Mouse (Mus musculus) C2C12 (cell line): ENCODE results near the gene Iqgap1.

Source experiments
- CTCF ChIP-seq: IDR thresholded peaks from one replicate; pipeline ENCODE4 v1.5.1; 2011; ENCODE audit not compliant: control insufficient read depth, insufficient read depth, insufficient read length
- MAX ChIP-seq: IDR thresholded peaks from one replicate; pipeline ENCODE4 v1.6.1; 2011; ENCODE audit warnings: mild to moderate bottlenecking, control low read depth
- MYOG ChIP-seq: IDR thresholded peaks from one replicate; pipeline ENCODE4 v1.6.1; 2011; ENCODE audit not compliant: control insufficient read depth, insufficient read length; ENCODE audit errors: extremely low read depth
- USF1 ChIP-seq: IDR thresholded peaks from one replicate; pipeline ENCODE4 v1.6.1; 2011; ENCODE audit warnings: low read depth, mild to moderate bottlenecking, control low read depth, moderate library complexity

DNA sequence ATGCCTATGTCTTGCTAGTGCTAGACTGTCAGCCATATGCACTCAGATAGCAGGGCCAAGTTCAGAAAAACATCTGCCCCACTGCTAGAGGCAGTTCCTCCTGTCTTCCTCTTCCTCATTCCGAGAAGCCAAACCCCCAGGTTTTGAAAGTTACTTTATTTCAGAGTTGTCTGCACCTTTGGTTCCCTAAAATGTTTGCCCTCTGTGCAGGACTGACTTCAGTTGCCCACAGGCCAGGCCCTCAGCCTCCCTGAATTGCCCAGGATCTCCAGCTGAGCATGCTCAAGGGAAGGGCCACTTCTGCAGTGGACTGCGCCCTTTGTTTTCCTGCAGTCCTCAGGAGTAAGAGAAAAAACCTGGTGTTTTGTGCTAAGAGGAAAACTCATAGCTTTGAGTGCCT, 71.7 kb downstream of the Iqgap1 start:
- TF ChIP-seq CTCF, result no peak
- TF ChIP-seq USF1, result no peak
- no peak for TF ChIP-seq MAX
- no peak for TF ChIP-seq MYOG
